Mouse (Mus musculus) heart, adult 8-10 months (tissue): ENCODE results near the gene Ttc25. TPM values are rescaled to one million over a fixed set of nuclear protein-coding genes. Genes with fewer than 3 reads are reported as not detected.

Source experiments
- DNase-seq: peaks from one replicate; pipeline ENCODE4 v3.0.0; 2022; ENCODE audit warnings: low spot score
- total RNA-seq, 4 experiments: library from RNA; stranded (reverse); gene quantifications; 2 replicates each; pipeline ENCODE4 v1.2.4; 2022

Gene Ttc25
- total RNA-seq = under 1 TPM; 0.08 to 0.53 (median 0.21) TPM

- DNase-seq = peak; percentile 87
These were observed at the start of gene Ttc25 for GRCm38 (mm10) chr11:100544832-100545745. Gene Ttc25, plus strand, starts transcription at chr11:100545607.

- no peak for DNase-seq
These were observed 45.2 kb upstream of the Ttc25 start for GRCm38 (mm10) chr11:100500241-100500640.

- DNase-seq = no peak
These were observed 44.8 kb upstream of the Ttc25 start for GRCm38 (mm10) chr11:100500651-100501050.

GRCm38 (mm10) chr11:100501321-100501720 lies 44.1 kb upstream of the Ttc25 start:
- no peak for DNase-seq

- no peak for DNase-seq
These were observed 40.3 kb upstream of the Ttc25 start for GRCm38 (mm10) chr11:100504990-100505660.

- DNase-seq = no peak
These were observed 39.4 kb upstream of the Ttc25 start for GRCm38 (mm10) chr11:100505997-100506396.

GRCm38 (mm10) chr11:100510556-100510955 lies 34.9 kb upstream of the Ttc25 start:
- no peak for DNase-seq

GRCm38 (mm10) chr11:100512384-100512783 lies 33.0 kb upstream of the Ttc25 start:
- DNase-seq = no peak

- no peak for DNase-seq
These were observed 31.7 kb upstream of the Ttc25 start for GRCm38 (mm10) chr11:100513716-100514115.

- no peak for DNase-seq
These were observed 30.3 kb upstream of the Ttc25 start for GRCm38 (mm10) chr11:100515061-100515460.

GRCm38 (mm10) chr11:100515789-100516188 lies 29.6 kb upstream of the Ttc25 start:
- no peak for DNase-seq

GRCm38 (mm10) chr11:100516291-100516690 lies 29.1 kb upstream of the Ttc25 start:
- no peak for DNase-seq

- no peak for DNase-seq
These were observed 27.2 kb upstream of the Ttc25 start for GRCm38 (mm10) chr11:100518188-100518591.

- DNase-seq = no peak
These were observed 26.2 kb upstream of the Ttc25 start for GRCm38 (mm10) chr11:100519188-100519587.

GRCm38 (mm10) chr11:100520838-100521237 lies 24.6 kb upstream of the Ttc25 start:
- no peak for DNase-seq

- DNase-seq = peak; percentile 26
These were observed 21.0 kb upstream of the Ttc25 start for GRCm38 (mm10) chr11:100524358-100524757.

- no peak for DNase-seq
These were observed 20.3 kb upstream of the Ttc25 start for GRCm38 (mm10) chr11:100524987-100525630.

- no peak for DNase-seq
These were observed 19.2 kb upstream of the Ttc25 start for GRCm38 (mm10) chr11:100526052-100526816.

- peak; percentile 44 for DNase-seq
These were observed 18.3 kb upstream of the Ttc25 start for GRCm38 (mm10) chr11:100527066-100527457.

- DNase-seq = peak; percentile 96
These were observed 17.7 kb upstream of the Ttc25 start, which contains the start of gene Acly for GRCm38 (mm10) chr11:100527458-100528374. Gene Acly, minus strand, starts transcription at chr11:100528000.
